Mouse (Mus musculus) right cerebral cortex, postnatal 36 days (tissue): ENCODE results near the gene 0610010K14Rik.

Experiments
- DNase-seq, 2 experiments: peaks; one replicate each; pipeline ENCODE4 v3.0.0; 2022; ENCODE audit warnings: low spot score in 2 of 2, mixed read lengths in 1 of 2

0610010K14Rik gene

GRCm38 (mm10) chr11:70216103-70216502, 21.6 kb downstream of the 0610010K14Rik start:
- DNase-seq: no peak

DNA sequence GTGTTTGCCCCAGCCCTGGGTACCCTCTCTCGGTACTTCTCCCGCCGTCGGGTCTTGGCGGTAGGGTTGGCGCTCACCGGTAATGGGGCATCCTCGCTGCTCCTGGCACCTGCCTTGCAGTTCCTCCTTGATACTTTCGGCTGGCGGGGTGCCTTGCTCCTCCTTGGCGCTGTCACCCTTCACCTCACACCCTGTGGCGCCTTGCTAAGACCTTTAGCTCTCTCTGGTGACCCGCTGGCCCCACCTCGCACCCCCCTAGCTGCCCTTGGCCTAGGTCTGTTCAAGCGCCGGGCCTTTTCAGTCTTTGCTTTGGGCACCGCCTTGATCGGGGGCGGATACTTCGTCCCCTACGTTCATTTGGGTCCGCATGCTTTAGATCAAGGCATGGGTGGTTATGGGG, 22.4 kb downstream of the 0610010K14Rik start:
- no peak for DNase-seq

DNA sequence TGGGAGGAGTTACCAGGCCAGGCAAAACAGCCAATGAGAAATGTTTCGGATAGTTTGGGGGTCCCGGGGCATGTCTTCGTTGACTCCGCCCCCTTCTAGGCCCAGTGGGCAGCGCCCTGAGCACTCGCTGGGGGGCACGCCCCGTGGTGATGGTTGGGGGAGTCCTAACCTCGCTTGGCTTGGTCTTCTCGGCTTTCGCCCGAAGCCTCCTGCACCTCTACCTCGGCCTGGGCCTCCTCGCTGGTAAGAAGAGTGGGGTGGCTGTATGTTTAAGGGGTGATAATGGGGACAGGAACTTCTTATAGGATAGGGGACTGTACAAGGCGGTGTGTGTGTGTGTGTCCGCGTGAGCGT, 22.9 kb downstream of the 0610010K14Rik start:
- DNase-seq: no peak

DNA sequence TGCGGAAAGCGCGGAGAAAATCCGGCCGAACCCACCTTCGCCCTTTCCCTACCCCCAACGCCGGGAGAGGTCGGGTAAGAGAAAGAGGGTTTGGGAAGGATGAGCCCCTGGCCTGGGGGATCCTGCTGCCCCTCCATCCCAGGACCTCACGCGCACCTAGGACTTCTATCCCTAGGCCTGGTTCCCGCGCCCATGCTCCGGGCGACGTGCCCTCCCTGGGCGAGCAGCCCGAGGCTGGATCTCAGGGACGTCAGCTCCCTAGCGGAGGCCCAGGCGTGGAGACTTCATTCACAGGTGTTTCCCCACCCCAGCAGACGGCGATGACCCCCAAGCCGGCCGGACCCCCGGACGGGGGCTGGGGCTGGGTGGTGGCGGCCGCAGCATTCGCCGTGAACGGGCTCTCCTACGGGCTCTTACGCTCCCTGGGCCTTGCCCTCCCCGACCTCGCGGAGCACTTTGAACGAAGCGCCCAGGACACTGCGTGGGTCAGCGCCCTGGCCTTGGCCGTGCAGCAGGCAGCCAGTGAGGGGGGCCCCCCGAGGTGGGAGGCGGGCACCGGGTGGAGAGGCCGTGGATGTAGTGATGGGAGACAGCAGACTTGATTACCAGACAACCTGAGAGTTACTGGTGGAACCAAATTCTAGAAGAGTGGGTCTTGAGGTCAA, 23.4 kb downstream of the 0610010K14Rik start:
- DNase-seq: no peak

DNA sequence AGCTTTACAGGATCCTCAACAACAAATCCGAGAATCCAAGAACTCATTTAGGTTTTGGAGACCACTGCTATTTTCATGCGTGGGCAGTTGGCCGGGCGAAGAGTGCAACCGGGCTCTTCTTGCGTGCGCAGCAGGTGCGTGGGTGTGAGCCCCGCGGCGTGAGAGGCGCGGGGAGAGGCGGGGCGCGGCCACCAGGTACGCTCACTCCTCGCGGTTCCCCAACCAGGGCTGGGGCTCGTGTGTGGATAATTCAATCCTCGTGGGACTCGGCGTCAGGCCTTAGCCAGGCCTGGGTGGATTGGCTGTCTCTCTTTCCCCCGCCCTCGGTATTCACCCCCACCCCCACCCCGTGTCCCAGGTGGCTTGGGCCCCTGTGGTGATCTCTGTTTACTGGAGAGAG, 24.0 kb downstream of the 0610010K14Rik start:
- DNase-seq: no peak

DNA sequence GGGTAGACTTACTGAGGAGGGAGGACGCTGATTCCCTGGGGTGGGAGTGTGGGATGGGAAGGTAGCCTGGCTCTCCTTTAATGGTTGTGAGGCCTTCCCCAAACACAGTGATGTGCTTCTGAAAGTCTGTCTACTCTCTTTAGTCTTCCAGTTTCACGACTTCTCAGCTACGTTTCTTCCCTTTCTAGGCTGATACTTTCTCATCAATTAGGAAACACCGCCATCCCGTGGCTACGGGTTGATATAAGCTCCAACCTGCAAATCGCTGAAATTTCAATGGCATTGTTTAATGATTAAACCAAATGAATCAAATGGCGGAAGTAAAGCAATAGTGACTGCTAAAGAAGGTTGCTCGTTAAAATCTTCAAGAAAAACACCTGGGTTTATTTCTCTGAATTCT, 24.8 kb downstream of the 0610010K14Rik start:
- no peak for DNase-seq

- DNase-seq: no peak
These were observed 25.3 kb downstream of the 0610010K14Rik start, which contains the start of gene Slc16a11 for GRCm38 (mm10) chr11:70212423-70212822. TSS of gene Slc16a11 (plus strand) at chr11:70212752.

DNA sequence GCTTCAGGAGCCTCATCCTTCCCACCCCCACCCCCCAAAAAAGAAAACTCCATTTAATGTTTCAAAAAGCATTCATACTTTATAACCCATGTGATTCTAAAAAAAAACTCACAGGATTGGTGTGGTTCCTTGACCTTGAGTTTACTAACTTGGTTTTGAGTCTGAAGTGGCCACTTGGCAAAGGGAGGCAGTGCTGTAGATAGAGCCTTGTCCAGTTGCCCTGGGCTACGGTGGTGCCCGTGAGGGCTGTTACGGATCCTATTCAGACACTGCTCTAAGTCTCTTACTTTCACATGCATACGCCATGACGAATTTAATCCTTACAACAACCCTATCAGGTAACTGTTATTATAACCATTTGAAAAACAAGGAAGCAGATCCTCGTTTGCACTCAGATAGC, 25.7 kb downstream of the 0610010K14Rik start:
- no peak for DNase-seq

DNA sequence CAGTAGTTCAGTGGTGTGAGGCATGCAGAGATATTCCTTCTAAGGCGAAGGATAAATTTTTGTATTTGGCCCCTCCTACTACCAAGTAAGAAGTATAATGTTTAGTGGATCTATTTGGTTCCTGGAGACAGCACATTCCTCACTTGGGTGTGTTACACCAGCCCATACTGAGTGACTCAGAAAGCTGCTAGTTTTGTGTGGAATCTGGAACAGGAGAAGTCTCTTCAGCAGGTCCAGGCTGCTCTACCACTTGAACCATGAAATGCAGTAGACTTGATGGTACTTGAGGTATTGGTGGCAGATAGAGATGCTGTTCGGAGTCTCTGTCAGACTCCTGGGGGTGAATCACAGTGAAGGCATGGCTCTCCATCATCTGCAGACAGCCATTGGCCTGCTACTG, 27.0 kb downstream of the 0610010K14Rik start:
- no peak for DNase-seq

- no peak for DNase-seq
These were observed 28.8 kb downstream of the 0610010K14Rik start for GRCm38 (mm10) chr11:70208778-70209388.

DNA sequence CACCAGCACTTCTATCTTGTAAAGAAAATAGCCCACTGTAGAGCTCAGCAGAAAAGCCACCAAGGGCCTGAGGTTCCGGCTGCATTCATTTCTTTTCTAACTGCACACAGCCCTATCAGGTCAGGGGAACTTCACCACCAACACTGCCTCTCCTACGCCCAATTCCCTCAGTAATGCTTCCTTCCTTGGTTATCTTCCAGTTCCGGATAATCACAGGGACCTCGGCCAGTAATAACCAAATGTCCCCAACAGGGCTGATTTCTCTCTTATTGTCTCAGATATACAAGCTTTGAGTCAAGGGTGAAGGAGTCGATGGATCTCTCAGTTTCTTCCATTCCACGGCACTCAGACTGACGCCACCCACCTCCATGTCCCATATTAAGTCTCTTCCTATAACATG, 30.4 kb downstream of the 0610010K14Rik start:
- no peak for DNase-seq

DNA sequence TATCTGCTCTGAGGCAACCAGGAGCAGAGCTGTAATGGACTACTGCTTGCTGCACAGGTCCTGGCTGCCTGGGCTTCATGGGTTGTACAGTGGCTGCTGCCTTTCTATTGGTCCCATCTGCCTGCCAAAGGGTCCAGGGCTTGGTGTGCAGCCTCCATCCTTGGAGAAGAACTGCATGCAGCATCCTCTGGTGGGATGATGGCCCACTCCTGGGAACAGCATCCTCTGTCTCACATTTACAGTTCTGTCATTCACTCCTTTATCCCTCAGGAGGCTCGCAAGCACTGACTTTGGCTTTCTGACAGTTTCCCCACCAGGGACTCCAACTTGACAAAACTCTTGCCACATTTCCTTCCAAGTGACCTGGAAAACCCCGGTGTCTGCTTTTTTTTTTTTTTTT, 30.9 kb downstream of the 0610010K14Rik start:
- DNase-seq: no peak

GRCm38 (mm10) chr11:70201691-70202090, 36.0 kb downstream of the 0610010K14Rik start:
- DNase-seq: peak in 1 of 2 experiments; percentile 55

GRCm38 (mm10) chr11:70200036-70200608, 37.6 kb downstream of the 0610010K14Rik start:
- no peak for DNase-seq

DNA sequence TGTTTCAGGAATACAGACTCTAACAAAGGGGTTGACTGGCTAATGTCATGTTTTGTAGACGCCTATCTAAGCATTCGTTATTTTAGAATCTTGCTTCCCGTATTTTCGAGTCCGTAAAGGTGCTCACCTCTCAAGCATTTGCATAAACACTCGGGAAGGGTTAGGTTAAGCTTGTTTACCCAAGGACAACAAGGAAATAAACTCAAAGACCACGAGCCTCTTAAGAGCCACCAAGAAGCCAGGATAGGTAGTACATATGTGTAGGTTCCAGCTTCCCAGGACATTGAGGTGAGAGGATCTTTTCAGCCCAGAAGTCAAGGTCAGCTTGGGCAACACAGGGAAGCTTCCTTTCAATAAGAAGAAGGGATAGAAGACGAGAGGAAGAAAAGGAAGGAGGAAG, 38.6 kb downstream of the 0610010K14Rik start:
- no peak for DNase-seq

DNA sequence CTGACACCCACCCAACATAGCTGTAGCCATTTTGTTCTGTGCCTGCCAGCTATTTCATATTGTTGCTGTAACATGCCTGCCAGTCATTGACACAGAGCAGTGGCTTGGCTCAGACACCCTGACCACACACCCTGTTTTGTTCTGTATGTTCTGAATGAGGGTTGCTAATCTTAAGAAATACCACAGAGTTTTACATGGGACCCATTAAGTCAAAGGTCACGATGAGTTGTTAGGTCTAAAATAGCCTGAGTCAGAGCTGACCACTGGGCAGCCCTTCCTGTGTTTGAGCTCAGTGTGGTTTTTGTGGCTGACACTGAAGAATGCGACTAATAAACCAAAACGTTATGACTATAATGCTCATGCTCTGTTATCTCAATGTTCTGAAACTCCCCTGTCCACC, 39.4 kb downstream of the 0610010K14Rik start:
- DNase-seq: no peak

GRCm38 (mm10) chr11:70193354-70194285, 44.1 kb downstream of the 0610010K14Rik start:
- no peak for DNase-seq

DNA sequence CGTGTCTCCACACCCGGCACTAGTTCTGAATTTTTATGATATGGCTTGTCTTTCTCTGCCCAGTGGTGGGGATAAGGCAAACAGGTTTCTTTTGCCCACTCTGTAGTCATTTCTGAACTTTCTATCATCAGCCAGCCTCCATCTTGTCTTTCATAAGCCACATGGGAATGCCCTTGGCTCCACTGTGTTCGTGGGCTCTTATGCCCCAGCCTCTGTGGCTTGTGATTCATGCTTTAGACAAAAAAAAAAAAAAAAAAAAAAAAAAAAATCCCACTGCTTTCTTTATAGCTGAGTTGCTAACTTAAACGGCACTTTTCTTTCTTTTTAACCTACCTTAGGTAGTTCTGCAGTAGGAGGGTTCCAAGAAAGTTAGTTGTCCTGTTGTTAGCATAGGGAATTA, 45.6 kb downstream of the 0610010K14Rik start:
- no peak for DNase-seq

- no peak for DNase-seq
These were observed 46.5 kb downstream of the 0610010K14Rik start for GRCm38 (mm10) chr11:70191188-70191587.

GRCm38 (mm10) chr11:70189319-70190134, 48.2 kb downstream of the 0610010K14Rik start:
- no peak for DNase-seq
